Mouse (Mus musculus): ENCODE results near the gene Bdkrb2.

DNA sequence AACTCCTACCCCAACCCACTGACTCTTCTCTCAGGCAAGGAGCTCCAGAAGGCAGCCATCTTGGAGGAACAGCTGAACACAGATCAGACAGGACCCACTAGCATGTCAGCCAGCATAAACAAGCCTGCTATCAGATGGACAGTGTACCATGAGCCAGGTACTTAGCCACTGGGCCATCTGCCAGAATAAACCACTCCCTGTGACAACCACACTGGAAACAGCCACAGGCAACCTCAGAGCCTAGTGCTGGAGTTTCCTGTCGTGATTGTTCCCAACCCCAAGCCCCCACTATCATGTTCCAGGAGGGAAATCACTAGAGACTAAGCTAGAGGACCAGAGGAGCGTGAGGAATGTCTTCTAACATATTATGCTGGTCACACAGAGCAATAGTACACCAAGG, 39.3 kb upstream of the Bdkrb2 start:
- TF ChIP-seq CTCF (IDR thresholded peaks at IDR 0.05; ENCODE audit: extremely low read depth, insufficient read length, insufficient replicate concordance, low read depth, low read length) (no peak), POLR2A (IDR thresholded peaks at IDR 0.05; ENCODE audit: low read depth, low read length) (no peak)

Data from small intestine, adult 2 months (tissue).